21 mouse cellular contexts compared by ENCODE assay signal in the genomic region with DNA sequence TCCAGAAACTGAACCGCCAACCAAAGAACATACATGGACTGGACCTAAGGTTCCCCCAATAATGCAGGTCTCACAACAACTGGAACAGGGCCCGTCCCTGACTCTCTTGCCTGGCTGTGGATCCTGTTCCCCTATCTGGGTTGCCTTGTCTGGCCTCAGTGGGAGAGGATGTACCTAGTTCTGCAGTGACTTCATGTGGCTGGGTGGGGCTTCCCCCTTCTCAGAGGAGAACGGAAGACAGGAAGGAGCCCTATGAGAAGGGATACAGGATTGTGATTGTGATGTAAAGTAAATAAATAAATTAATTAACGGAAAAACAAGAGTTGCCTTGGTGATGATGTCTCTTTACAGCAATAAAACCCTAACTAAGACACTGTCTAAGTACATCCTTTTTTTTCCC. TPM values are rescaled to one million over a fixed set of nuclear protein-coding genes. Genes with fewer than 3 reads are reported as not detected.
DNase-seq lines count a peak whose midpoint lies in the region.
"Had no signal": no experiment of that assay in that cellular context is flagged by ENCODE, and none has a peak within 500 bp of the region (broad histone marks: within the 10 kb centered on the region; RNA-seq: fewer than 3 reads in every experiment).

No protein-coding gene starts in this region.

- 89% methylated on average over 4 of the region's 4 CpGs for WGBS in midbrain, embryonic 10.5 days

- DNase-seq in heart, adult 11 months = peak; percentile 90
- DNase-seq in heart, postnatal 14 days = no peak
- DNase-seq in MN1 (ENCODE audit: low spot score) (peak; percentile 5), adipocyte (ENCODE audit: low spot score) (peak; percentile 1)
- DNase-seq in left cerebral cortex, postnatal 25 days (ENCODE audit: low spot score in 2 of 2) = no peak
- DNase-seq in kidney, adult 18-20 months = no peak
- no peak for DNase-seq in right cerebral cortex, postnatal 25 days
- no peak for DNase-seq in midbrain, embryonic 10.5 days (ENCODE audit: low spot score)
- DNase-seq: adrenal gland, adult 8-10 months; cerebellum, adult 11-12 months; cerebellum, adult 9-10 months; cerebellum, postnatal 25 days; forebrain, postnatal 0 days; gastrocnemius, postnatal 14 days; heart, postnatal 4 days; kidney, adult 8-10 months had no signal

- H3K9me3 ChIP-seq in midbrain, embryonic 10.5 days (replicated peaks) = no peaks in the 10 kb centered on the region
- H3K9me3 ChIP-seq: embryonic facial prominence, embryonic 13.5 days; forebrain, embryonic 13.5 days; heart, embryonic 13.5 days; hindbrain, embryonic 13.5 days had no signal

- no peak overlapping the region for H3K4me3 ChIP-seq in midbrain, embryonic 10.5 days
- H3K4me3 ChIP-seq: embryonic facial prominence, embryonic 13.5 days; forebrain, embryonic 13.5 days; heart, embryonic 13.5 days; hindbrain, embryonic 13.5 days had no signal

- H3K27ac ChIP-seq in midbrain, embryonic 10.5 days (replicated peaks) = no peak overlapping the region
- H3K27ac ChIP-seq: embryonic facial prominence, embryonic 13.5 days; forebrain, embryonic 13.5 days; heart, embryonic 13.5 days; hindbrain, embryonic 13.5 days; hindbrain, postnatal 0 days had no signal

- H3K36me3 ChIP-seq in midbrain, embryonic 10.5 days = no peaks in the 10 kb centered on the region
- H3K36me3 ChIP-seq: embryonic facial prominence, embryonic 13.5 days; heart, embryonic 13.5 days; hindbrain, embryonic 13.5 days had no signal

- intact Hi-C loops in heart, postnatal 14 days (cut with DNase I) = loop anchor here (5.0 to 10.0 kb wide), 3 partner anchors 419 to 791 kb away; no protein-coding TSS in a partner anchor
- intact Hi-C loops in left cerebral cortex, postnatal 25 days (cut with DNase I) = loop anchor here (5.0 to 10.0 kb wide), 2 partner anchors 421 to 509 kb away; no protein-coding TSS in a partner anchor

- no peaks in the 10 kb centered on the region for H3K4me1 ChIP-seq in midbrain, embryonic 10.5 days
- H3K4me1 ChIP-seq: embryonic facial prominence, embryonic 13.5 days; forebrain, embryonic 13.5 days; heart, embryonic 13.5 days; hindbrain, embryonic 13.5 days had no signal

- no peaks in the 10 kb centered on the region for H3K27me3 ChIP-seq in midbrain, embryonic 10.5 days (ENCODE audit: low read depth, poor library complexity, severe bottlenecking)
- H3K27me3 ChIP-seq: embryonic facial prominence, embryonic 13.5 days; forebrain, embryonic 13.5 days; heart, embryonic 13.5 days; hindbrain, embryonic 13.5 days had no signal

RNA-seq across cellular contexts. Expression of a gene that starts 6.7 kb away (rescaled TPM):
- total RNA-seq in heart, postnatal 14 days (2021) = 10 to 100 TPM; 62.3 to 66.1 TPM
- 10 to 100 TPM; 26.7 to 28.7 TPM for total RNA-seq in left cerebral cortex, postnatal 25 days (2021)
- 10.2 and 10.9 TPM in 2 replicates for polyA plus RNA-seq in midbrain, embryonic 10.5 days (2016; fragmentation: Nextera tagmentation; extraction: Ambion mirVana)

Comparison
In these comparisons a context has a peak if more than half of its experiments do, and no peak if none do; other contexts are left out.
1. DNase-seq: peak in heart, adult 11 months (single experiment), MN1 (single experiment) and adipocyte (single experiment); none in heart, postnatal 14 days (0 of 2), left cerebral cortex, postnatal 25 days (0 of 2), kidney, adult 18-20 months (single experiment), right cerebral cortex, postnatal 25 days (single experiment) and midbrain, embryonic 10.5 days (single experiment).